Mouse (Mus musculus) layer of hippocampus, adult 18-20 months (tissue): ENCODE results near the gene Efemp2. TPM values are rescaled to one million over a fixed set of nuclear protein-coding genes. Genes with fewer than 3 reads are reported as not detected.

Source experiments
- total RNA-seq, 2 experiments: library from RNA; stranded (reverse); gene quantifications; 2 replicates each; pipeline ENCODE4 v1.2.3; 2021

The Efemp2 gene
- total RNA-seq, 2 experiments from 2014 or later = 11.6 to 13.1 TPM

Other genes with a start within 250 kb of the Efemp2 start
- gene Pacs1, start 200.8 kb upstream of the Efemp2 start, total RNA-seq = 10 to 100 TPM; 52.1 to 52.5 TPM
- 100 to 1,000 TPM; 215 to 219 TPM for gene Sf3b2, start 178.5 kb upstream of the Efemp2 start, total RNA-seq
- gene Gal3st3, start 175.6 kb upstream of the Efemp2 start, total RNA-seq = 100 to 1,000 TPM; 102 to 107 TPM
- not detected for gene Catsper1, start 138.2 kb upstream of the Efemp2 start, total RNA-seq
- gene Cst6, start 124.4 kb upstream of the Efemp2 start, total RNA-seq = 10 to 100 TPM in 1 of 2 experiments, 1 to 10 TPM in 1; 8.6 to 10.4 TPM
- gene Eif1ad, start 107.2 kb upstream of the Efemp2 start, total RNA-seq = 10 to 100 TPM; 20.2 to 22.0 TPM
- gene Banf1, start 106.8 kb upstream of the Efemp2 start, total RNA-seq = 10 to 100 TPM; 80.7 to 87.6 TPM
- gene Sart1, start 85.3 kb upstream of the Efemp2 start, total RNA-seq = 100 to 1,000 TPM in 1 of 2 experiments, 10 to 100 TPM in 1; 96.9 to 117 TPM
- gene Tsga10ip, start 71.4 kb upstream of the Efemp2 start, total RNA-seq = under 1 TPM; 0.30 TPM
- gene Drap1, start 49.0 kb upstream of the Efemp2 start, total RNA-seq = 100 to 1,000 TPM; 347 to 383 TPM
- gene AI837181, start 48.8 kb upstream of the Efemp2 start, total RNA-seq = 10 to 100 TPM; 74.7 to 75.3 TPM
- not detected for gene Fosl1, start 26.4 kb upstream of the Efemp2 start, total RNA-seq
- 10 to 100 TPM; 36.5 to 37.0 TPM for gene Ccdc85b, start 16.1 kb upstream of the Efemp2 start, total RNA-seq
- gene Fibp, start 13.3 kb upstream of the Efemp2 start, total RNA-seq = 10 to 100 TPM; 95.7 to 97.4 TPM
- gene Ctsw, start 5.4 kb upstream of the Efemp2 start, total RNA-seq = not detected
- gene Mus81, start 14.4 kb downstream of the Efemp2 start, total RNA-seq = 10 to 100 TPM; 28.3 to 28.4 TPM
- gene Cfl1, start 16.5 kb downstream of the Efemp2 start, total RNA-seq = 1,000 to 10,000 TPM; 1,259 to 1,272 TPM
- gene 1700020D05Rik, start 29.8 kb downstream of the Efemp2 start, total RNA-seq = 1 to 10 TPM; 4.3 to 6.4 TPM
- gene Snx32, start 36.6 kb downstream of the Efemp2 start, total RNA-seq = 10 to 100 TPM; 79.9 to 85.2 TPM
- gene Ovol1, start 86.7 kb downstream of the Efemp2 start, total RNA-seq = not detected
- gene Ap5b1, start 94.1 kb downstream of the Efemp2 start, total RNA-seq = 1 to 10 TPM; 6.4 to 6.5 TPM
- 10 to 100 TPM; 72.0 to 79.8 TPM for gene Rnaseh2c, start 127.9 kb downstream of the Efemp2 start, total RNA-seq
- 10 to 100 TPM; 78.7 to 86.3 TPM for gene Kat5, start 136.3 kb downstream of the Efemp2 start, total RNA-seq
- gene Rela, start 163.5 kb downstream of the Efemp2 start, total RNA-seq = 10 to 100 TPM; 16.2 to 21.1 TPM
- 10 to 100 TPM; 16.5 to 17.3 TPM for gene Sipa1, start 189.8 kb downstream of the Efemp2 start, total RNA-seq
- 10 to 100 TPM; 17.6 to 18.1 TPM for gene Map3k11, start 214.8 kb downstream of the Efemp2 start, total RNA-seq
- 10 to 100 TPM; 58.3 to 68.6 TPM for gene Pcnx3, start 215.0 kb downstream of the Efemp2 start, total RNA-seq
- not detected for gene Kcnk7, start 230.4 kb downstream of the Efemp2 start, total RNA-seq